Mouse (Mus musculus) kidney, embryonic 14.5 days (tissue): ENCODE measurements at regions not wholly inside any gene's neighbourhood (a gene's known extent, or its start where the extent isn't known, plus 50 kb on each side); places are given as distances from the start of the nearest gene placed in this dataset.
"Not testable (repeated sequence)": the region's sequence is repeated elsewhere in the genome, so short reads cannot be mapped to it uniquely, and the experiment has no call there.

Experiments
- ATAC-seq: fragments of 200-750 bp; cut with Nextera tagmentation; 2 replicates; pipeline ENCODE4 v1.8.0; 2017; ENCODE audit warnings: moderate number of reproducible peaks, mild to moderate bottlenecking, moderate TSS enrichment, moderate library complexity; ENCODE audit not compliant: low FRiP score, low TSS enrichment
- H3K27ac ChIP-seq: fragments of 300-500 bp; sonication (generic); 2 replicates; pipeline ENCODE4 v1.5.1; 2014; ENCODE audit warnings: low read depth, mild to moderate bottlenecking, low read length, moderate library complexity, mixed read lengths
- H3K27me3 ChIP-seq: fragments of 300-500 bp; sonication (generic); 2 replicates; pipeline ENCODE4 v1.6.1; 2014; ENCODE audit warnings: mild to moderate bottlenecking, low read length; ENCODE audit not compliant: control insufficient read depth, insufficient read depth
- H3K36me3 ChIP-seq: fragments of 300-500 bp; sonication (generic); 2 replicates; pipeline ENCODE4 v1.6.1; 2014; ENCODE audit warnings: low read length, mixed read lengths; ENCODE audit not compliant: control insufficient read depth, insufficient read depth
- H3K4me1 ChIP-seq: fragments of 300-500 bp; sonication (generic); 2 replicates; pipeline ENCODE4 v1.6.1; 2014; ENCODE audit warnings: low read length, mixed read lengths; ENCODE audit not compliant: control insufficient read depth, insufficient read depth
- H3K4me2 ChIP-seq: fragments of 300-500 bp; sonication (generic); replicated peaks from 2 replicates; pipeline ENCODE4 v1.6.1; 2014; ENCODE audit warnings: low read depth, mild to moderate bottlenecking, low read length
- H3K4me3 ChIP-seq: fragments of 300-500 bp; sonication (generic); 2 replicates; pipeline ENCODE4 v1.5.1; 2014; ENCODE audit warnings: mild to moderate bottlenecking, low read length
- H3K9ac ChIP-seq: fragments of 300-500 bp; sonication (generic); 2 replicates; pipeline ENCODE4 v1.6.1; 2014; ENCODE audit warnings: low read depth, mild to moderate bottlenecking, low read length, moderate library complexity
- H3K9me3 ChIP-seq: fragments of 300-500 bp; sonication (generic); 2 replicates; pipeline ENCODE4 v1.6.1; 2016; ENCODE audit warnings: low read length; ENCODE audit not compliant: control insufficient read depth
- WGBS: fragments of 180-500 bp; shearing (Covaris S2); extraction: QIAGEN DNeasy Blood & Tissue Kit; methylation state at CpG from one replicate; pipeline ENCODE4 v1.1.7; 2014; 5-methylcytosine and 5-hydroxymethylcytosine counted together

GRCm38 (mm10) chr13:13888847-13889246, 65.4 kb upstream of the B3galnt2 start:
- H3K27ac ChIP-seq, H3K9ac ChIP-seq, H3K9me3 ChIP-seq, H3K27me3 ChIP-seq, H3K4me3 ChIP-seq, H3K4me2 ChIP-seq, H3K4me1 ChIP-seq, ATAC-seq, H3K36me3 ChIP-seq: not testable (repeated sequence)
- WGBS, result 85% methylated on average over 15 of the region's 15 CpGs

GRCm38 (mm10) chr13:13889297-13890120, 64.8 kb upstream of the B3galnt2 start:
- WGBS, result 20% methylated on average over 17 of the region's 17 CpGs
- Histone ChIP-seq H3K27ac (no peak overlapping the region), H3K4me2 (peak overlapping the region; percentile 36), H3K4me3 (peak overlapping the region; percentile 44), H3K9ac (peak overlapping the region; percentile 37; the same call in 1 of the 2 replicates), H3K9me3 (no peaks in the 10 kb centered on the region; the same call in 1 of the 2 replicates), H3K27me3 (no peaks in the 10 kb centered on the region), H3K36me3 (no peaks in the 10 kb centered on the region), H3K4me1 (no peaks in the 10 kb centered on the region)
- ATAC-seq, result peak; percentile 96

- not testable (repeated sequence) for H3K9ac ChIP-seq, H3K27me3 ChIP-seq, H3K36me3 ChIP-seq, H3K4me2 ChIP-seq, H3K9me3 ChIP-seq, H3K4me3 ChIP-seq, ATAC-seq, H3K4me1 ChIP-seq, H3K27ac ChIP-seq
- WGBS, result 94% methylated on average over 16 of the region's 16 CpGs
Observed at GRCm38 (mm10) chr13:13902186-13902585, 52.1 kb upstream of the B3galnt2 start.
